Mouse (Mus musculus): ENCODE data around the gene Smim17. TPM values are rescaled to one million over a fixed set of nuclear protein-coding genes. Genes with fewer than 3 reads are reported as not detected.
A peak's percentile ranks its signal among the peaks of the same experiment; 100 is the strongest.
"Not testable (repeated sequence)": the region's sequence is repeated elsewhere in the genome, so short reads cannot be mapped to it uniquely, and the experiment has no call there.

Gene Smim17
- not detected in 2 replicates for total RNA-seq (2017)

DNA sequence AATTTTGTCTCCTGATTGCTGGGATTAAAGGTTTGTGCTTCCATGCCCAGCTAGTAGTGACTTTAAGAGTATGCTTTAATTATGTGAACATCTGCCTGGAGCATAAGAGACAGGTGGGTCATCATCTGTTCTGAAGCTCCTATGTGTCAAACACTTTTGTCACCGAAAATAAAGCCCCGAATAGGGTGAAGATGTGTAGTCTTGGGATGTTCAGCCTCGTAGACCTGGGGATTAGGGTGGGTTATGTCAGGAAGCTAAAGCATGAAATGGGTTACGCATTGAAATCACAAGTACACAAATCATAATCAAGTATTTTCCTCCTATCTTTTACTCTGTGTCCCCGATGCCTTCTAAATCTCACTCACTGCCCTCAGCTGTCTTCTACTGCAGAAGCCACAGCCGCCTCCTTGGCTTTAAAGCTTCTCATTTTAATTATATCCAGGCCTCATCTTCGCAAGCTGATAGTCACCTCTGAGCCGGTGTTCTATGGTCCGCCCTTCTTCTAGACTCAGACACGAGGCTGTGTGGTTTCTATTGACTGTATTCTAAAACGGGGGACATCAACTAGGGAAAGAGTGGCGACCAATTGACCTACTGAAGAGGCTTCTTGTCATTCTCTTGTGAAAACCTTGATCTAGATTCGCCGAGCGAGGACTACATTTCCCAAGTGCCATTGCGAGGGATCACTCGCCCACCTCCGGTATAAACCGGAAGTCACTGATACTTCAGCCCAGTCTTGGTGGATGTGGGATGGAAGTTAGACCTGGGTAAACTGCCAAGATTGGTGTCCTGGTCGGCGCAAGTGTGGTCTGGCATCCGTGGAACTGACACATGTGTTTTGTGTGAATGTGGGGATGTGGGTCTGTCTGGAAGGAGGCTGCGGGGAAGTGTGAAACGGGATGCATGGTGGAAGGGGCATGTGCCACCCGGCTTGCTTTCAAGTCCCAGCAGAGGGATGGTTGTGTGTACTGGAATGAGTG lies at the start of gene Smim17:
Smim17 (plus strand) TSS at position 720 of the 980 bp plus-strand sequence.
- ATAC-seq (replicated peaks in 1 of 2; ENCODE audit: insufficient read depth in 1 of 2, low FRiP score in 2 of 2, low TSS enrichment in 1 of 2, low read depth in 1 of 2, poor library complexity in 2 of 2, severe bottlenecking in 2 of 2): peak; percentile 89 to 93

DNA sequence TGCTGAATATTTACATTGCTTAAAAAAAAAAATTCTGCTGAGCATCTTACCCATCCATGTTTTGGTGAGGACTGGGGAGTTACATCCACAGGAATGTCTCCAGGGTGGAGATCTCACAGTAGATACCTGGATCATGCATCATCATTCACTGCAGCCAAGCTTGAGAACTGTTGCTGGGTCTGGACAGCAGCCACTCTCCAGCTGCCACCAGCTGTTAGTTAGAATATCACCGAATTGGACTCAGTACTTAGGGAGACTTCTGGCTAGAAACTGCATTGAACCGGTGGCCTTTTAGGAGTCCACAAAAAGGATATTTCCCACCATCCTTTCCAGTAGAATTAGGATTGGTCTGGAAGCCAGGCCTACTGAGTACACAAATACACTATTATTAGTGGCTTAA lies 40.4 kb upstream of the Smim17 start:
- ATAC-seq (replicated peaks in 1 of 2; ENCODE audit: insufficient read depth in 1 of 2, low FRiP score in 2 of 2, low TSS enrichment in 1 of 2, low read depth in 1 of 2, poor library complexity in 2 of 2, severe bottlenecking in 2 of 2): no peak

DNA sequence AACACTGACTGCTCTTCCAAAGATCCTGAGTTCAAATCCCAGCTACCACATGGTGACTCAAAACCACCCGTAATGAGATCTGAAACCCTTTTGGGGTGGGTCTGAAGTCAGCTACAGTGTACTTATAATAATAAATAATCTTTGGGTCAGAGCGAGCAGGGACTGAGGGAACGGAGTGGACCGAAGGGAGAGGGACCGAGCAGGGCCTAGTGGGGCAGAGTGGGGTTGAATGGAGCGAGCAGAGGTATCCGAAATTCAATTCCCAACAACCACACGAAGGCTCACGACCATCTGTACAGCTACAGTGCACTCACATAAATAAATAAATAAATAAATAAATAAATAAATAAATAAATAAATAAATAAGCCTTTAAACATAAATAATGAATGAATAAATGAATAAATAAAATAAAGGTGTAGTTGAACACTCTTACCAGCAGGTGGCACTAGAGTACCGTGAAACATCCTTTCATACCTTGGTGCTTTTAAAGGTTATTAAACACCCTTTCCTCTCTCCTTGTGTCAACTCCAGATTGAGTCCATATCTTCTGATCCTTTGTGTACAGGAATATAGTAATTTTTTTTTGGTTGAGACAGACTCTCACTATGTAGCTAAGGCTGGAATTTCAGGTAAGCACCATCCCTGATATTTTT lies 39.5 kb upstream of the Smim17 start:
- ATAC-seq (replicated peaks in 1 of 2; ENCODE audit: insufficient read depth in 1 of 2, low FRiP score in 2 of 2, low TSS enrichment in 1 of 2, low read depth in 1 of 2, poor library complexity in 2 of 2, severe bottlenecking in 2 of 2): no peak

DNA sequence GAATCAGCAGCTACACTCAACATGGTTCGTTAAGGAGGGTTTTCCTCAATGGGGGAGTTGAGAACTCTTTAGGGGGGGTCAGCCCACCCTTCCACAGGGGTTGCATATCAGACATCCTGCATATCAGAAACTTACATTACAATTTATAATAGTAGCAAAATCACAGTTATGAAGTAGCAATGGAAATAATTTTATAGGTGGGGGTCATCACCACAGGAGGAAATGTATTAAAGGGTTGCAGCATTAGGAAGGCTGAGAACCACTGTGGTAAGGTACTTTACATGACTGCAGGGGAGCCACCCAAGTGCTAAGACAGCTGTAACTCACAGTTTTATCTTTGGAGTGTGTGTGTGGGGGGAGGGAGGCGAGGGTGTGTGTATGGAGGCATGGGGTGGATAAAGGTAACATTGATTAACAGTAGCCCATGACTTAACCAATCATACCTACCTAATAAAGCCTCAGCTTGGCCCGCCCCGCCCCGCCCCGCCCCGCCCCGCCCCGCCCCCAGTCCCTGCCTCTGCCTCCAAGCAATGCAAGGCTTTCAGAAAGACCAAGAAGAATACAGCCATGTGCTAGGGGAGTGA lies 37.9 kb upstream of the Smim17 start:
- ATAC-seq (replicated peaks in 1 of 2; ENCODE audit: insufficient read depth in 1 of 2, low FRiP score in 2 of 2, low TSS enrichment in 1 of 2, low read depth in 1 of 2, poor library complexity in 2 of 2, severe bottlenecking in 2 of 2): no peak

DNA sequence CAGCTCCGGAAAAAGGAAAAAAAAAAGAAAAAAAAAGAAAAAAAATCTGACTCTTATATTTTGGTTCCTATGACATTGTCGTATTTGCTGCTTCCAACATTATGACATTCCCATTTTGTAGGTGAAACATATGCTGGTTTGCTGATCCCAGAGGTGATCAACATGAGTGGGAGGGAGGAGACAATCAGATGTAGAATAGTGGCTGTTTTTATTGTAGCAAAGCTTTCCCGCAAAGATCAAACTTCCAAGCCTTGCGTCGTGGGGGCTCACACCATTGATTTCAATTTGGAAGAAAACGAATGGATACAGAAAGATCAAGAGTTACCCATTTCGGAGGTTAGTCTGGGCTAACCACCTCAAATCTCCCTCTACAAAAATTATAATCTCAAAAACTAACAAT lies 36.8 kb upstream of the Smim17 start:
- no peak for ATAC-seq (replicated peaks in 1 of 2; ENCODE audit: insufficient read depth in 1 of 2, low FRiP score in 2 of 2, low TSS enrichment in 1 of 2, low read depth in 1 of 2, poor library complexity in 2 of 2, severe bottlenecking in 2 of 2)

DNA sequence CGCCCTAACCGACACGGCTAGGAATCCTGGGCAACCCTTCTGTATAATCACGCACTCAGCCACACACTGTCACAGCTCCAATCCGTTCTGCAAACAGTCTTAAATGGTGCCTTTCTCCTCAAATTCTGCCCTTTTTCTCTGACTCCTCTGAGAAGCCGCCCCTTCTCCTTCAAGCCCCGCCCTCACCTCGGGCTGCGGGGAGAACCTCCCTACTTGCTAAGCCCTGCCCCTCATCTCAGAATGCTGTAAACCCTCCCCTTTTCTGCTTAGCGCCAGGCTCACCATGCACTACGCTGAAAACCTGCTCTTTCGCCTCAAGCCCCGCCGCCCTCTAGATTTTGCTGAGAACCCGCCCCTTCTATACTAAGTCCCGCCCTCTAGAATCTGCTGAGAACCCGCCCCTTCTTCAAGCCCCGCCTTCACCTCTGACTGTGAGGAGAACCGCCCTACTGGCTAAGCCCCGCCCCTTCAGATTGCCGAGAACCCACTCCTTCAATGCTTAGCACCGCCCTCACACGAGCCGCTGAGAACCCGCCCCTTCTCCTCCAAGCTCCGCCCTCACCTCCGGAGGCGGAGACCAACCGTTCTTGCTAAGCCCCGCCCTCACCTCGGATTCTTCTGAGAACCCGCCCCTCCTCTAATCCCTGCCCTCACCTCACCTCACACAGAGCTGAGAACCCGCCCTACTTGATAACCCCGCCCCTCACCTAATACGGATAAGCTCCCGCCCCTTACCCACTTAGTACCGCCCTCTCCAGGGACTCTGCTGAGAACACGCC lies 36.1 kb upstream of the Smim17 start:
- peak; percentile 84 to 87 for ATAC-seq (replicated peaks in 1 of 2; ENCODE audit: insufficient read depth in 1 of 2, low FRiP score in 2 of 2, low TSS enrichment in 1 of 2, low read depth in 1 of 2, poor library complexity in 2 of 2, severe bottlenecking in 2 of 2)

DNA sequence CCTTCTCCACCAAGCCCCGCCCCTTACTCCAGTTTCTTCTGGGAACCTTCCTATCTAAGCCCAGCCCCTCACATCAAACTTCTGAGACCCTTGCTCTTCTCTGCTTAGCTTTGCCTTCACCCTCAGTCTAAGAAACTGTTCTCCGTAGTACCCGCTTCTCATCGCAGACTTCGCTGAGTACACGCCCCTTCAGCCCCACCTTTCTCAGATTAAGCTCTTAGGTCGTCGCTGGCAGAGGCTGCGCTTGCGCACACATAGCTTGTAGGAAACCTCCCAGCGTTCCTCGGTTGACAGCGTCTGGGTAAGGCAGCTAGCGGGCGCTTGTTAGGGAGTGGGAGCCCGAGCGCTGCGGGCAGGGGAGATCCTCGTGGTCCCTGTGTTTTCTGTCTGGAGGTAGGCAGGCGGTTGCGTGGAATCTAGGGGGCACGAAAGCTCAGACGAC lies 35.4 kb upstream of the Smim17 start, which contains the start of gene Zfp78:
Zfp78 (plus strand) TSS at position 234 of the 442 bp plus-strand sequence.
- ATAC-seq (replicated peaks in 1 of 2; ENCODE audit: insufficient read depth in 1 of 2, low FRiP score in 2 of 2, low TSS enrichment in 1 of 2, low read depth in 1 of 2, poor library complexity in 2 of 2, severe bottlenecking in 2 of 2): peak; percentile 77 to 82

DNA sequence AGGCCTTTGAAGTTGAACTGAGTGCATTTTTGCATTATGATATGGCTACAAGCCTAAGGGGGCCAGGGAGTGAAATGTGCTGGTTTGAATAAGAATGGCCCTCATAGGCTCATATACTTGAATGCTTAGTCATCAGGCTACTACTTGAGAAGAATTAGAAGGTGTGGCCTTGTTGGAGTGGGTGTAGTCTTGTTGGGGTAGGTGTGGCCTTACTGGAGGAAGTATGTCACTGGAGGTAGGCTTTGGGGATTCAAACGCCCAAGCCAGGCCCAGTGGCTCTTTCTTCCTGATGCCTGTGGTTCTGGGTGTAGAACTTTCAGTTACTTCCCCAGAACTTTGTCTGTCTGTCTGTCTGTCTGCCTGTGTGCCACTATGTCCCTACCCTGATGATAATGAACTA lies 33.8 kb upstream of the Smim17 start:
- ATAC-seq (replicated peaks in 1 of 2; ENCODE audit: insufficient read depth in 1 of 2, low FRiP score in 2 of 2, low TSS enrichment in 1 of 2, low read depth in 1 of 2, poor library complexity in 2 of 2, severe bottlenecking in 2 of 2): no peak

DNA sequence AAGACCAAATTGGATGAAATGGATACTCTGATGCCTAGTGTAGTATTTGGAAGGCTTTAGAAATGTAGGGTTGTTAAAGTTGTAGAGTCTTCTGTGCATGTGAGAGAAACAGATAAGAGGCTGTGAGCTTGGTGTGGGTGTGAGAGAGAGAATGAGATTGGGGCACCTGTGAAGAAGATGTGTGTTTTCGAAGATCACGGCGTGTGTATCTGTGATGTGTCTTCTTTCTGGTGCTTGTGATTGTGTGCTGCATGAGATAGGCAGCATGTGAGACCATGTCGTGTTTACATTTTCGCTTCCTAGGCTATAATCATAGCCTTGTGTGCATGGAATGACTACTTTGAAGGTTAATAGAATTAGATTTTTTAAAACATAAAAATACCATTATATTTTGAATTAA lies 31.3 kb upstream of the Smim17 start:
- no peak for ATAC-seq (replicated peaks in 1 of 2; ENCODE audit: insufficient read depth in 1 of 2, low FRiP score in 2 of 2, low TSS enrichment in 1 of 2, low read depth in 1 of 2, poor library complexity in 2 of 2, severe bottlenecking in 2 of 2)

DNA sequence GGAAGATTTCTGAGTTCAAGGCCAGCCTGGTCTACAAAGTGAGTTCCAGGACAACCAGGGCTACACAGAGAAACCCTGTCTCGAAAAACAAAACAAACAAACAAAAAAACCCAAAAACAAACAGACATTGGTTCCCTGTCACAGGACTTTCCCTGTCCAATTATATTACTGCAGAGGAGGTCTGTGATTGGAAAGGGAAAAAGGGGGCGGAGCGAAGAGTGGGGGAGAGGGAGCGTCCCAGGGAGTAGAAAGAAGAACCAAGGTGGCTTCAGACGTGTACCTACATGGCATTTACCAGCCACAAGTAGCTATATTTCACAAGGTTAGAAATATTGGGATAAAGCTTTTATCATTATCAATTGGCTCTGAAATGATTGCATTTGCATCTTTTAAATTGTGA lies 30.4 kb upstream of the Smim17 start:
- ATAC-seq (replicated peaks in 1 of 2; ENCODE audit: insufficient read depth in 1 of 2, low FRiP score in 2 of 2, low TSS enrichment in 1 of 2, low read depth in 1 of 2, poor library complexity in 2 of 2, severe bottlenecking in 2 of 2): not testable (repeated sequence)

DNA sequence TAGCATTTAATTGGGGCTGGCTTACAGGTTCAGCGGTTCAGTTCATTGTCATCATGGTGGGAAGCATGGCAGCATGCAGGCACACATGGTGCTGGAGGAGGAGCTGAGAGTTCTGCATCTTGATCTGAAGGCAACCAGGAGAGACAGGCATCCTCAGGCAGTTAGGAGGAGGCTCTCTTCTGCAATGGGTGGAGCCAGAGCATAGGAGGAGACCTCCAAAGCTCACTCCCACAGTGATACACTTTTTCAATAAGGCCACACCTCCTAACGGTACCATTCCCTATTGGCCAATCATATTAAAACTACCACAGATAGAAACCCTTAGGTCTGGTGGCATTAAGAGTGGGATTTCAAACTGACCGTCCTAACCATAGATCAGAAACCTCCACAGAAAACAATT lies 29.1 kb upstream of the Smim17 start:
- no peak for ATAC-seq (replicated peaks in 1 of 2; ENCODE audit: insufficient read depth in 1 of 2, low FRiP score in 2 of 2, low TSS enrichment in 1 of 2, low read depth in 1 of 2, poor library complexity in 2 of 2, severe bottlenecking in 2 of 2)

DNA sequence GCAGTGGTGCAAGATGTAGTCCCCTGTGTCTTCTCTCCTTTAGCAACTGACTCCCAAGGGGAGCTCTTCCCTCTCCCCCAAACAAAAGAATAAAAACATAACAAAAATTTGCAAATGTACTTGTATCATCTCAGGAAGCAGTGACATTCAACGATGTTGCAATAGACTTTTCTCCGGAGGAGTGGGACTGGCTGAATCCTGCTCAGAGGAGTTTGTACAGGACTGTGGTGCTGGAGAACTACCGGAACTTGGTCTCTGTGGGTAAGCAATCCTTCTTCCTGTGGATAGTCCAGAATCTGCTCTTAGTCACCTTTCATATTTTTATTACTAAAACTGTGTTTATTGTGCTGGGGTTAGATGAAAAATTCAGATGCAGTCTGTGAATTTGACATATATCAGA lies 25.5 kb upstream of the Smim17 start:
- no peak for ATAC-seq (replicated peaks in 1 of 2; ENCODE audit: insufficient read depth in 1 of 2, low FRiP score in 2 of 2, low TSS enrichment in 1 of 2, low read depth in 1 of 2, poor library complexity in 2 of 2, severe bottlenecking in 2 of 2)

DNA sequence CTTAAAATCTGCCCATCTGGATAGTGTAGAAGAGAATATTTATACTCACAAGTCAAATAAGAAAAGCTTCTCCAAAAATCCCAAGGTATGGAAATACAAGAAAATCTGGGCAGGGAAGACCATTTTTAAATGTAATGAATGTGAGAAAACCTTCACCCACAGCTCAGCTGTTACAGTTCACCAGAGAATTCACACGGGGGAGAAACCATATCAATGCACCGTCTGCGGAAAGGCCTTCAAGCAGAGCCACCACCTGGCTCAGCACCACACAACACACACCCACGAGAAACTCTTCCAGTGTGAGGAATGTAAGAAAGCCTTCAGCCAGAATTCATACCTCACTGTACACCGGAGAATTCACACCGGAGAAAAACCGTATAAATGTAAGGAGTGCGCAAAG lies 20.1 kb upstream of the Smim17 start:
- no peak for ATAC-seq (replicated peaks in 1 of 2; ENCODE audit: insufficient read depth in 1 of 2, low FRiP score in 2 of 2, low TSS enrichment in 1 of 2, low read depth in 1 of 2, poor library complexity in 2 of 2, severe bottlenecking in 2 of 2)

DNA sequence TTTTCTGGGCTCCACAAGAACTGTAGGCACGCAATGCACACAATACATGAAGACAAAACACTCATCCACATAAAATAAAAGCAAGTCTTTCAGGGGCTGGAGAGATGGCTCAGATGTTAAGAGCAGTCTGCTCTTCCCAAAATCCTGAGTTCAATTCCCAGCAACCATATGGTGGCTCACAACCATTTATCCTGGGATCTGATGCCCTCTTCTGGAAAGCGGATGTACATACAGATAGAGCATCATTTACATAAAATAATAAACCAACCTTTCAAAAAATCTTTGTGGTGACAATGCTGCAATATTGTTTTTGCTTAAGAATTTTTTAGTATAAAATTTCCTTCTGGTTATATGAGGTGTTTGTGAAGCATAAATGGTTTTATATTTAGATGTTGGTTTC lies 17.1 kb upstream of the Smim17 start:
- no peak for ATAC-seq (replicated peaks in 1 of 2; ENCODE audit: insufficient read depth in 1 of 2, low FRiP score in 2 of 2, low TSS enrichment in 1 of 2, low read depth in 1 of 2, poor library complexity in 2 of 2, severe bottlenecking in 2 of 2)

DNA sequence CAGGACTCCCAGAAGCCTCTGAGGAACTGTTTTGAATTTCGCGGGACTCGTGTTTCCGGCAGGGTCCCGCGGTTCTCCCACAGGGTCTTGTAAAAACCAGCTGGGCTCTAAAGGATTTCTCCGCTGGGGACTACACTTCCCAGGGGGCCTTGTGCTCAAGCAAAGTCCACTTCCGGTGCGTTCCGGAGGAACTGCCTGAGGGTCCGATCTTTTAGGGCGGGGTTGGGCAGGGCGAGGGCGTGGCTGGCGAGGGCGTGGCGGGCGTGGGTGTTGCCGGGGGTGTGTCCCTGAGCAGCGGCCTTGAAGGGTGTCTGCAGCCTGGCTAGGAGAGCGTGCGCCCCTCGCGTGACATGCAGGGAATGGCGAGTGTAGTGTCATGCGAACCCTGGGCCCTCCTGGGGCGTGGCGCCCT lies 15.5 kb upstream of the Smim17 start, which contains the start of gene Zfp28:
Zfp28 (plus strand) TSS at position 252 of the 412 bp plus-strand sequence.
- peak; percentile 96 to 99 for ATAC-seq (replicated peaks in 1 of 2; ENCODE audit: insufficient read depth in 1 of 2, low FRiP score in 2 of 2, low TSS enrichment in 1 of 2, low read depth in 1 of 2, poor library complexity in 2 of 2, severe bottlenecking in 2 of 2)

DNA sequence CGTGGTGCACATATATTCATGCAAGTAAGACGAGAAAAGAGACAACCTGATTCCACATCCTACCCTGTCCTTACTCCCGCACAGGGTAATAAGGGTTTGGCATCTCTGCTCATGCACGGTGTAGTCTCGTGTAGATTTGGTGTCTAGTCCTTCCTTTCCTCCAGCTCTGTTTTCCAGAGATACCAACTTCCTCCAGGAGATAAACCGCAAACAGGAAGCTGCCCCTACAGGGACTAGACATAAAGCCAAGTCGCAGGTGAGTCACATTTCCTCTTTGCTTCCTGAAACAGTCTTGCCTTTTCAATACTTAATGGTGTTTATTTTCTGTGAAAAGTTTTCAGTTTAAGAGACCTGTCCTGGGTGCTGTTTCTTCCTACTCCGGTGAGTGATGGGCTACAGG lies 14.5 kb upstream of the Smim17 start:
- no peak for ATAC-seq (replicated peaks in 1 of 2; ENCODE audit: insufficient read depth in 1 of 2, low FRiP score in 2 of 2, low TSS enrichment in 1 of 2, low read depth in 1 of 2, poor library complexity in 2 of 2, severe bottlenecking in 2 of 2)

DNA sequence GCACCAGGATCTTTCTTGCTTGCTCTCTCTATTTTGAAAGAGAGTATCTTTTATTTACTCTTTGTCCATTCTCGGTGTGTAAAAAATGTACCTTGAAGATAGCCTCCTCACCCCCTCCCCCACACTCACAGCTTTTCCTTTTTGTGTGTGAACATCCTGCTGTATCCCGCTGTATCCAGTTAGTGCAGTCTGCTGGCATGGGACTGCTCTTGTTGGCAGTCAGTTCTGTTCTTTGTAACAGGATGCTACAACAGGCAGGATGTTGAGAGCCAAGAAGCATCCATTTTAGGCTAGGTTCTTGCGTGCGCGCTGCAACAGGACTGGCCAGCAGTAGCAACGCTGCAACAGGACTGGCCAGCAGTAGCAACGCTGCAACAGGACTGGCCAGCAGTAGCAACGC lies 11.5 kb upstream of the Smim17 start:
- ATAC-seq (replicated peaks in 1 of 2; ENCODE audit: insufficient read depth in 1 of 2, low FRiP score in 2 of 2, low TSS enrichment in 1 of 2, low read depth in 1 of 2, poor library complexity in 2 of 2, severe bottlenecking in 2 of 2): no peak
